Mouse (Mus musculus) gastrocnemius, postnatal 10 days (tissue): ENCODE measurements around the gene Gm5678. TPM values are rescaled to one million over a fixed set of nuclear protein-coding genes. Genes with fewer than 3 reads are reported as not detected.

ENCODE experiments used
- DNase-seq: peaks from one replicate; pipeline ENCODE4 v3.0.0; 2021; ENCODE audit warnings: mixed read lengths
- long read RNA-seq, 2 experiments: library from polyadenylated mRNA; stranded (forward); transcript quantifications; one replicate each; pipeline ENCODE4 v2.0.0; 2021
- total RNA-seq, 2 experiments: library from RNA; stranded (reverse); gene quantifications; 2 replicates each; pipeline ENCODE4 v1.2.3; 2021

Gene Gm5678
- total RNA-seq = 1 to 10 TPM; 1.3 to 1.8 TPM
- long read RNA-seq, experiment 1 = 0 reads
- long read RNA-seq, experiment 2 = 0 reads

GRCm38 (mm10) chr16:93627761-93628400 lies at the start of gene Gm5678:
Gm5678 (plus strand) TSS chr16:93628097.
- no peak for DNase-seq

GRCm38 (mm10) chr16:93578346-93579005 lies 49.4 kb upstream of the Gm5678 start:
- DNase-seq = no peak

GRCm38 (mm10) chr16:93581125-93581524 lies 46.8 kb upstream of the Gm5678 start:
- DNase-seq = no peak

GRCm38 (mm10) chr16:93584976-93585702 lies 42.8 kb upstream of the Gm5678 start:
- peak; percentile 30 for DNase-seq

- no peak for DNase-seq
These were observed 42.1 kb upstream of the Gm5678 start for GRCm38 (mm10) chr16:93585703-93586205.

- no peak for DNase-seq
These were observed 41.5 kb upstream of the Gm5678 start for GRCm38 (mm10) chr16:93586382-93586781.

- no peak for DNase-seq
These were observed 39.6 kb upstream of the Gm5678 start for GRCm38 (mm10) chr16:93588281-93588680.

- DNase-seq = no peak
These were observed 37.0 kb upstream of the Gm5678 start for GRCm38 (mm10) chr16:93590915-93591314.

- DNase-seq = no peak
These were observed 36.2 kb upstream of the Gm5678 start for GRCm38 (mm10) chr16:93591450-93592430.

- no peak for DNase-seq
These were observed 35.2 kb upstream of the Gm5678 start for GRCm38 (mm10) chr16:93592711-93593110.

GRCm38 (mm10) chr16:93593406-93593805 lies 34.5 kb upstream of the Gm5678 start:
- no peak for DNase-seq

GRCm38 (mm10) chr16:93594448-93594847 lies 33.4 kb upstream of the Gm5678 start:
- no peak for DNase-seq

GRCm38 (mm10) chr16:93595766-93596165 lies 32.1 kb upstream of the Gm5678 start:
- DNase-seq = no peak

- DNase-seq = no peak
These were observed 31.1 kb upstream of the Gm5678 start for GRCm38 (mm10) chr16:93596807-93597206.

GRCm38 (mm10) chr16:93597551-93597950 lies 30.3 kb upstream of the Gm5678 start:
- DNase-seq = no peak

GRCm38 (mm10) chr16:93599461-93599860 lies 28.4 kb upstream of the Gm5678 start:
- no peak for DNase-seq

GRCm38 (mm10) chr16:93603439-93604212 lies 24.3 kb upstream of the Gm5678 start, which contains the start of gene Setd4:
Setd4 (minus strand) TSS chr16:93604063.
- peak; percentile 94 for DNase-seq

GRCm38 (mm10) chr16:93604481-93604969 lies 23.4 kb upstream of the Gm5678 start:
- no peak for DNase-seq

- no peak for DNase-seq
These were observed 22.3 kb upstream of the Gm5678 start, which contains the start of gene Cbr1 for GRCm38 (mm10) chr16:93605553-93605952. Cbr1 (plus strand) TSS chr16:93605853.

GRCm38 (mm10) chr16:93606146-93606545 lies 21.8 kb upstream of the Gm5678 start:
- no peak for DNase-seq
